Mouse (Mus musculus): Measurements from ENCODE around the gene Ssr4.
"Not testable (repeated sequence)": the region's sequence is repeated elsewhere in the genome, so short reads cannot be mapped to it uniquely, and the experiment has no call there.

The Ssr4 gene

GRCm38 (mm10) chrX:73786364-73787224 lies at the start of gene Ssr4, which contains the start of gene Idh3g:
Gene Ssr4 (plus strand): TSS chrX:73787028.
Gene Idh3g (minus strand): TSS chrX:73786897.
- DNase-seq (ENCODE audit: low read depth, low spot score), result peak; percentile 94

GRCm38 (mm10) chrX:73738155-73738554 lies 48.7 kb upstream of the Ssr4 start:
- peak; percentile 8 for DNase-seq (ENCODE audit: low read depth, low spot score)

- no peak for DNase-seq (ENCODE audit: low read depth, low spot score)
Observed at GRCm38 (mm10) chrX:73739151-73739550, 47.7 kb upstream of the Ssr4 start.

- not testable (repeated sequence) for DNase-seq (ENCODE audit: low read depth, low spot score)
Observed at GRCm38 (mm10) chrX:73739841-73740240, 47.0 kb upstream of the Ssr4 start.

- DNase-seq (ENCODE audit: low read depth, low spot score), result no peak
Observed at GRCm38 (mm10) chrX:73744774-73745481, 41.9 kb upstream of the Ssr4 start.

- peak; percentile 24 for DNase-seq (ENCODE audit: low read depth, low spot score)
Observed at GRCm38 (mm10) chrX:73748977-73749376, 37.9 kb upstream of the Ssr4 start.

GRCm38 (mm10) chrX:73756334-73757140 lies 30.3 kb upstream of the Ssr4 start, which contains the start of gene Plxnb3:
Gene Plxnb3 (plus strand): TSS chrX:73757090.
- DNase-seq (ENCODE audit: low read depth, low spot score), result no peak

- no peak for DNase-seq (ENCODE audit: low read depth, low spot score)
Observed at GRCm38 (mm10) chrX:73758611-73759290, 28.1 kb upstream of the Ssr4 start.

- DNase-seq (ENCODE audit: low read depth, low spot score), result no peak
Observed at GRCm38 (mm10) chrX:73765311-73765710, 21.5 kb upstream of the Ssr4 start.

GRCm38 (mm10) chrX:73767267-73767666 lies 19.6 kb upstream of the Ssr4 start:
- DNase-seq (ENCODE audit: low read depth, low spot score), result no peak

GRCm38 (mm10) chrX:73774168-73774760 lies 12.6 kb upstream of the Ssr4 start, which contains the start of gene Srpk3:
Gene Srpk3 (plus strand): TSS chrX:73774405.
- DNase-seq (ENCODE audit: low read depth, low spot score), result peak; percentile 81

GRCm38 (mm10) chrX:73774802-73775483 lies 11.9 kb upstream of the Ssr4 start:
- peak; percentile 45 for DNase-seq (ENCODE audit: low read depth, low spot score)

- DNase-seq (ENCODE audit: low read depth, low spot score), result no peak
Observed at GRCm38 (mm10) chrX:73782227-73782626, 4.6 kb upstream of the Ssr4 start.

GRCm38 (mm10) chrX:73785666-73786065 lies 1.2 kb upstream of the Ssr4 start:
- no peak for DNase-seq (ENCODE audit: low read depth, low spot score)

- DNase-seq (ENCODE audit: low read depth, low spot score), result no peak
Observed at GRCm38 (mm10) chrX:73787225-73787558, 364 bp downstream of the Ssr4 start.

GRCm38 (mm10) chrX:73788501-73788900 lies 1.7 kb downstream of the Ssr4 start:
- no peak for DNase-seq (ENCODE audit: low read depth, low spot score)

GRCm38 (mm10) chrX:73793039-73793438 lies 6.2 kb downstream of the Ssr4 start:
- no peak for DNase-seq (ENCODE audit: low read depth, low spot score)

- DNase-seq (ENCODE audit: low read depth, low spot score), result no peak
Observed at GRCm38 (mm10) chrX:73793505-73793904, 6.7 kb downstream of the Ssr4 start.

- no peak for DNase-seq (ENCODE audit: low read depth, low spot score)
Observed at GRCm38 (mm10) chrX:73797511-73797910, 10.7 kb downstream of the Ssr4 start.

- peak; percentile 63 for DNase-seq (ENCODE audit: low read depth, low spot score)
Observed at GRCm38 (mm10) chrX:73798502-73798901, 11.7 kb downstream of the Ssr4 start.
